Mouse (Mus musculus): ENCODE measurements at regions not wholly inside any gene's neighbourhood (a gene's known extent, or its start where the extent isn't known, plus 50 kb on each side); places are given as distances from the start of the nearest gene placed in this dataset.

GRCm38 (mm10) chr13:93992961-93993360 lies 64.6 kb upstream of the Lhfpl2 start:
- DNase-seq (ENCODE audit: low spot score in 2 of 2) = peak; percentile 48 to 49

- no peak for DNase-seq (ENCODE audit: low spot score in 2 of 2)
Measured at GRCm38 (mm10) chr13:93995423-93995822, 62.2 kb upstream of the Lhfpl2 start.

GRCm38 (mm10) chr13:93996535-93997382 lies 60.8 kb upstream of the Lhfpl2 start:
- DNase-seq (ENCODE audit: low spot score in 2 of 2) = peak; percentile 70 to 73

- DNase-seq (ENCODE audit: low spot score in 2 of 2) = no peak
Measured at GRCm38 (mm10) chr13:93997981-93998380, 59.6 kb upstream of the Lhfpl2 start.

GRCm38 (mm10) chr13:93998406-93998805 lies 59.2 kb upstream of the Lhfpl2 start:
- no peak for DNase-seq (ENCODE audit: low spot score in 2 of 2)

DNA sequence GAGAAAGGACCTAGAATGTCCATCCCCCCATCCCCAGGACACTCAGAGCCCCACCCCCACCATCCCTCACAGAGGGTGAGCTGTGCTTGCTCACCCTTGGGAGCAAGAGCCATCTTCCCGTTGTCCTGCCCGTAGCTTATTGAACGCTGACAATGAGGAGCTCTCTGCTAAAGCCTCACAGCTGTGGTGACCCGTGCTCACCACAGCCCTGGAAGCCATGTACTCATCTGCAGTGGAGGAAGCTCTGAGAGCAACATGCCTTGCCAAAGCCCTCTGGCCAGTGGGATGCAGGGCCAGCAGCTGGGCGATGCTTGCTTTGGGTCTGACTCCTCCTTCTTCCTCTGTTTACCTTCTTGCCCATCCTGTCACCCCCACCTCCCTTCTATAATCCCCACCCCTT lies 53.8 kb upstream of the Lhfpl2 start:
- DNase-seq (ENCODE audit: low spot score in 2 of 2) = no peak

- no peak for DNase-seq (ENCODE audit: low spot score in 2 of 2)
Measured at GRCm38 (mm10) chr13:94004417-94004816, 53.2 kb upstream of the Lhfpl2 start.

DNA sequence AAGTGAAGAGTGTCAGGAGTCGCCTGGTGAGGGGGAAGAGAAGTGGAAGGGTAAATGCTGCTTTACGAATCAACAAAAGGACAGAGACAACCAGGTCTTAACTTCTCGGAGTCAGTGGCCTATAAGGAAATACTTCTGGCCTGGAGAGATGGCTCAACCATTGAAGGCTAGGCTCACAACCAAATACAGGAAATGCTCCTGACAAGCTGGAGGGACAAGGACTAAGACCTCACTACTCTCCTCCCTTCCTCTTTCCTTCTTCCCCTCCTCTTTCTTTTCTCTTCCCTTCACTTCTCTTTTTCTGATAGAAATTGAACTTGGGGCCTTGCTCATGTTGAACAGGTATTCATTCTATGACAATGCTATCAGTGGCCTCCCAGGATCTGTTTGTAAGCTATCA lies 51.7 kb upstream of the Lhfpl2 start:
- no peak for DNase-seq (ENCODE audit: low spot score in 2 of 2)

Measured in heart, adult 9 months (tissue).